Mouse (Mus musculus): ENCODE results near the gene Olfr1170.

Olfr1170 gene

GRCm38 (mm10) chr2:88228234-88228633 lies at the start of gene Olfr1170:
Gene Olfr1170 (minus strand): TSS chr2:88228334.
- DNase-seq (ENCODE audit: extremely low spot score, low read depth, low spot score) = no peak

DNA sequence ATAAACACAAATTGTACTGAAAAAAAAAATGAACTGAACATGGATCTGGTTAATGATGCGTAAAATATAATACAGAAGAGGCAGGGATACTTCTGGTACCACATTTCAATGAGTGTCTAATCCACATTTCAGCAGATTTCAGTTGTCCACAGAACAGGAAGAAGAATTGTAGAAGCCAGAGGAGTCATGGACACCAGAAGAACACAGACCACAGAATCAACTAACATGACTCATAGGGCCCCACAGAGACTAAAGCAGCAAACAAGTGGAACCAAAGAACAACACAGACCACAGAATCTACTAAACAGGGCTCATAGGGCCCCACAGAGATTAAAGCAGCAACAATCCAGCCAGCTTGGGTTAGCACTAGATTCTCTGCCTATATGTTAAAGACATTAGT lies 7.3 kb downstream of the Olfr1170 start:
- DNase-seq (ENCODE audit: extremely low spot score, low read depth, low spot score) = no peak

GRCm38 (mm10) chr2:88181580-88181979 lies 46.6 kb downstream of the Olfr1170 start, which contains the start of gene Olfr1168:
Gene Olfr1168 (plus strand): TSS chr2:88181880.
- no peak for DNase-seq (ENCODE audit: extremely low spot score, low read depth, low spot score)
